ENCODE assay signal across 20 mouse cellular contexts in genomic region chr6:134713321-134713720, GRCm38 (mm10).
"Had no signal": no experiment of that assay in that cellular context is flagged by ENCODE, and none has a peak within 500 bp of the region (broad histone marks: within the 10 kb centered on the region; RNA-seq: fewer than 3 reads in every experiment).

No protein-coding gene starts in this region.

- H3K27me3 ChIP-seq: limb, embryonic 12.5 days; limb, embryonic 15.5 days; midbrain, embryonic 12.5 days; midbrain, embryonic 15.5 days; neural tube, embryonic 13.5 days; stomach, embryonic 15.5 days had no signal

- H3K27ac ChIP-seq: left cerebral cortex, adult 2 months; limb, embryonic 12.5 days; limb, embryonic 15.5 days; midbrain, embryonic 12.5 days; midbrain, embryonic 15.5 days; neural tube, embryonic 13.5 days; stomach, embryonic 15.5 days had no signal

- H3K36me3 ChIP-seq: midbrain, embryonic 15.5 days had no signal

- H3K4me3 ChIP-seq: left cerebral cortex, adult 2 months; limb, embryonic 12.5 days; limb, embryonic 15.5 days; midbrain, embryonic 12.5 days; midbrain, embryonic 15.5 days; myocyte; neural tube, embryonic 13.5 days; stomach, embryonic 15.5 days had no signal

- H3K4me2 ChIP-seq: limb, embryonic 12.5 days; limb, embryonic 15.5 days; liver, embryonic 11.5 days; midbrain, embryonic 12.5 days; midbrain, embryonic 15.5 days; neural tube, embryonic 13.5 days; stomach, embryonic 15.5 days had no signal

- ATAC-seq: intestine, postnatal 0 days; midbrain, embryonic 15.5 days had no signal

- DNase-seq: kidney, adult 2 months; kidney, postnatal 10 days; kidney, postnatal 36 days; layer of hippocampus, postnatal 36 days; left cerebral cortex, postnatal 4 days; lung, adult 2 months; retina, postnatal 1 day; right cerebral cortex, postnatal 25 days; spleen, adult 18-20 months; thymus, postnatal 25 days had no signal

- H3K9me3 ChIP-seq: limb, embryonic 12.5 days; limb, embryonic 15.5 days; midbrain, embryonic 12.5 days; midbrain, embryonic 15.5 days; neural tube, embryonic 13.5 days; stomach, embryonic 15.5 days had no signal

- H3K4me1 ChIP-seq: limb, embryonic 12.5 days; limb, embryonic 15.5 days; midbrain, embryonic 12.5 days; midbrain, embryonic 15.5 days; stomach, embryonic 15.5 days had no signal

- H3K9ac ChIP-seq: limb, embryonic 12.5 days; limb, embryonic 15.5 days; midbrain, embryonic 12.5 days; midbrain, embryonic 15.5 days; neural tube, embryonic 13.5 days; stomach, embryonic 15.5 days had no signal
